Mouse (Mus musculus) testis, adult 2 months (tissue): ENCODE measurements around the gene Arsb. TPM values are rescaled to one million over a fixed set of nuclear protein-coding genes. Genes with fewer than 3 reads are reported as not detected.

Source experiments
- H3K27ac ChIP-seq: fragments of 200-500 bp; 2 replicates; pipeline ENCODE4 v1.5.1; 2012; ENCODE audit warnings: low read depth, low read length; ENCODE audit not compliant: control insufficient read depth, insufficient read depth
- H3K27me3 ChIP-seq: fragments of 200-500 bp; 2 replicates; pipeline ENCODE4 v1.6.1; 2012; ENCODE audit warnings: mild to moderate bottlenecking, low read length, moderate library complexity; ENCODE audit not compliant: control insufficient read depth, insufficient read depth
- H3K36me3 ChIP-seq: fragments of 200-500 bp; 2 replicates; pipeline ENCODE4 v1.6.1; 2012; ENCODE audit warnings: mild to moderate bottlenecking, low read length; ENCODE audit not compliant: control insufficient read depth, insufficient read depth
- H3K4me1 ChIP-seq: fragments of 200-500 bp; 2 replicates; pipeline ENCODE4 v1.6.1; 2012; ENCODE audit warnings: low read length; ENCODE audit not compliant: control insufficient read depth, insufficient read depth
- H3K4me3 ChIP-seq: fragments of 200-500 bp; 2 replicates; pipeline ENCODE4 v1.5.1; 2012; ENCODE audit warnings: low read depth, mild to moderate bottlenecking, low read length, moderate library complexity, mixed read lengths; ENCODE audit not compliant: control insufficient read depth
- CTCF ChIP-seq: fragments of 200-500 bp; IDR thresholded peaks from 2 replicates; pipeline ENCODE4 v1.5.1; 2012; ENCODE audit warnings: low read depth, mild to moderate bottlenecking, inconsistent platforms, low read length, moderate library complexity; ENCODE audit not compliant: control insufficient read depth, insufficient read depth, insufficient replicate concordance
- POLR2A ChIP-seq: fragments of 200-500 bp; IDR thresholded peaks from 2 replicates; pipeline ENCODE4 v1.6.1; 2012; ENCODE audit warnings: low read depth, mild to moderate bottlenecking, inconsistent platforms, low read length, moderate library complexity; ENCODE audit not compliant: control insufficient read depth
- polyA plus RNA-seq: library from polyadenylated mRNA; depleted of rRNA; stranded (reverse); fragments of >200 nt; gene quantifications from 2 replicates; pipeline ENCODE4 v1.2.3, GENCODE M21; 2012

The Arsb gene
- polyA plus RNA-seq, 1 experiment = 6.9 TPM

- no peaks in the 10 kb centered on the region for H3K27me3 ChIP-seq
- no peaks in the 10 kb centered on the region for H3K36me3 ChIP-seq
- H3K4me1 ChIP-seq = peaks cover 4% of the 10 kb centered on the region
- H3K27ac ChIP-seq = no peak overlapping the region
- H3K4me3 ChIP-seq = peak overlapping the region; percentile 32
- no peak for TF ChIP-seq POLR2A
- peak; percentile 50; the same call in 1 of the 2 replicates for TF ChIP-seq CTCF
Measured at GRCm38 (mm10) chr13:93855701-93856183, 84.3 kb downstream of the Arsb start.

- Histone ChIP-seq H3K27ac (no peak overlapping the region), H3K4me1 (peaks cover 3% of the 10 kb centered on the region), H3K4me3 (no peak overlapping the region), H3K36me3 (no peaks in the 10 kb centered on the region), H3K27me3 (no peaks in the 10 kb centered on the region)
- TF ChIP-seq CTCF (no peak), POLR2A (no peak)
Measured at GRCm38 (mm10) chr13:93861211-93861610, 89.8 kb downstream of the Arsb start.

- H3K27ac ChIP-seq = no peak overlapping the region
- TF ChIP-seq CTCF (no peak), POLR2A (no peak)
- H3K27me3 ChIP-seq = no peaks in the 10 kb centered on the region
- peaks cover 6% of the 10 kb centered on the region for H3K4me1 ChIP-seq
- H3K36me3 ChIP-seq = no peaks in the 10 kb centered on the region
- H3K4me3 ChIP-seq = no peak overlapping the region
Measured at GRCm38 (mm10) chr13:93864066-93864740, 92.8 kb downstream of the Arsb start.

- peaks cover 6% of the 10 kb centered on the region for H3K4me1 ChIP-seq
- H3K27me3 ChIP-seq = no peaks in the 10 kb centered on the region
- no peak for TF ChIP-seq POLR2A
- no peak for TF ChIP-seq CTCF
- H3K27ac ChIP-seq = no peak overlapping the region
- H3K4me3 ChIP-seq = no peak overlapping the region
- no peaks in the 10 kb centered on the region for H3K36me3 ChIP-seq
Measured at GRCm38 (mm10) chr13:93866638-93867037, 95.2 kb downstream of the Arsb start.

- H3K4me1 ChIP-seq = peaks cover 2% of the 10 kb centered on the region; the same call in 1 of the 2 replicates
- H3K27me3 ChIP-seq = no peaks in the 10 kb centered on the region
- H3K27ac ChIP-seq = no peak overlapping the region
- H3K36me3 ChIP-seq = no peaks in the 10 kb centered on the region
- H3K4me3 ChIP-seq = no peak overlapping the region
- TF ChIP-seq CTCF = no peak
- no peak for TF ChIP-seq POLR2A
Measured at GRCm38 (mm10) chr13:93871681-93872080, 100.3 kb downstream of the Arsb start.

- Histone ChIP-seq H3K27ac (no peak overlapping the region), H3K4me3 (no peak overlapping the region), H3K36me3 (no peaks in the 10 kb centered on the region), H3K4me1 (no peaks in the 10 kb centered on the region), H3K27me3 (no peaks in the 10 kb centered on the region)
- no peak for TF ChIP-seq CTCF
- TF ChIP-seq POLR2A = no peak
Measured at GRCm38 (mm10) chr13:93872591-93872990, 101.2 kb downstream of the Arsb start.

- Histone ChIP-seq H3K27ac (no peak overlapping the region), H3K27me3 (no peaks in the 10 kb centered on the region), H3K36me3 (no peaks in the 10 kb centered on the region), H3K4me1 (no peaks in the 10 kb centered on the region), H3K4me3 (no peak overlapping the region)
- TF ChIP-seq CTCF (no peak), POLR2A (no peak)
Measured at GRCm38 (mm10) chr13:93877924-93878323, 106.5 kb downstream of the Arsb start.
